Mouse (Mus musculus) limb, embryonic 14.5 days (tissue): Measurements from ENCODE around the gene Fanci. TPM values are rescaled to one million over a fixed set of nuclear protein-coding genes. Genes with fewer than 3 reads are reported as not detected.

ENCODE experiments used
- ATAC-seq: fragments of 200-750 bp; cut with Nextera tagmentation; 2 replicates; pipeline ENCODE4 v1.8.0; 2017; ENCODE audit warnings: low read depth, moderate number of reproducible peaks, moderate TSS enrichment; ENCODE audit not compliant: low FRiP score
- DNase-seq: peaks from one replicate; pipeline ENCODE4 v3.0.0-alpha.2; 2015; ENCODE audit warnings: low spot score
- H3K27ac ChIP-seq: fragments of 300-500 bp; sonication (generic); replicated peaks from 2 replicates; pipeline ENCODE4 v1.5.1; 2014; ENCODE audit warnings: low read depth, mild to moderate bottlenecking, low read length, moderate library complexity, mixed read lengths
- H3K27me3 ChIP-seq: fragments of 300-500 bp; sonication (generic); 2 replicates; pipeline ENCODE4 v1.6.1; 2014; ENCODE audit warnings: low read length, mixed read lengths; ENCODE audit not compliant: control insufficient read depth, insufficient read depth
- H3K36me3 ChIP-seq: fragments of 300-500 bp; sonication (generic); 2 replicates; pipeline ENCODE4 v1.6.1; 2014; ENCODE audit warnings: mild to moderate bottlenecking, low read length, moderate library complexity, mixed read lengths; ENCODE audit not compliant: control insufficient read depth, insufficient read depth
- H3K4me1 ChIP-seq: fragments of 300-500 bp; sonication (generic); 2 replicates; pipeline ENCODE4 v1.6.1; 2014; ENCODE audit warnings: antibody characterized with exemption, low read length, mixed read lengths; ENCODE audit not compliant: control insufficient read depth, insufficient read depth
- H3K4me2 ChIP-seq: fragments of 300-500 bp; sonication (generic); replicated peaks from 2 replicates; pipeline ENCODE4 v1.6.1; 2014; ENCODE audit warnings: low read depth, mild to moderate bottlenecking, low read length, moderate library complexity; ENCODE audit not compliant: severe bottlenecking
- H3K4me3 ChIP-seq: fragments of 300-500 bp; sonication (generic); replicated peaks from 2 replicates; pipeline ENCODE4 v1.5.1; 2014; ENCODE audit warnings: low read length
- H3K9ac ChIP-seq: fragments of 300-500 bp; sonication (generic); 2 replicates; pipeline ENCODE4 v1.6.1; 2014; ENCODE audit warnings: mild to moderate bottlenecking, low read depth, low read length, moderate library complexity; ENCODE audit not compliant: severe bottlenecking
- H3K9me3 ChIP-seq: fragments of 300-500 bp; sonication (generic); 2 replicates; pipeline ENCODE4 v1.6.1; 2016; ENCODE audit warnings: low read length; ENCODE audit not compliant: control insufficient read depth
- POLR2A ChIP-seq: fragments of 200-500 bp; IDR thresholded peaks from 2 replicates; pipeline ENCODE4 v1.8.0; 2012; ENCODE audit warnings: inconsistent platforms, mild to moderate bottlenecking, moderate library complexity, borderline replicate concordance; ENCODE audit not compliant: insufficient read depth, insufficient read length; ENCODE audit errors: extremely low read depth
- WGBS: fragments of 180-500 bp; shearing (Covaris S2); extraction: QIAGEN DNeasy Blood & Tissue Kit; methylation state at CpG from one replicate; pipeline ENCODE4 v1.1.7; 2014; 5-methylcytosine and 5-hydroxymethylcytosine counted together
- polyA plus RNA-seq, 2 experiments: library from polyadenylated mRNA; depleted of rRNA in 1 of 2; stranded (reverse) in 1 of 2; unstranded in 1 of 2; fragments of >200 nt; fragmentation: Nextera tagmentation in 1 of 2; extraction: Ambion mirVana in 1 of 2; gene quantifications; 2 replicates each; pipeline versions ENCODE4 v1.2.1 to v1.2.3; 2012 to 2014

Fanci gene
- polyA plus RNA-seq, 2 experiments = 6.8 TPM

DNA sequence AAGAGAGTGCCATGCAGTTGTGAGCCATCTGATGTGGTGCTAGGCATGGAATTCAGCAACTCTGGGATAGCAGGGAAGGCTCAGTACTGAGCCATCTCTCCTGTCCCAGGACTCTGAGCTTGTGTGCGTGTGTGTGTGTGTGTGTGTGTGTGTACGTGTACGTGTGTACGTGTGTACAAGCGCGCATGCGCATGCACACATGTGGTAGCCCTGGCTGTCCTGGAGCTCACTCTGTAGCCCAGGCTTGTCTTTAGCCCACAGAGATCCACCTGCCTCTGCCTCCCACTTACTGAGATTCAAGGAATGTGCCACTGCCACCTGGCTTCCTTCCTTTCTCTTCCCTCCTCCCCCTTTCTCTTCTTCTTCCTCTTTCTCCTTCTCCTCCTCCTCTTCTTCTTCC, 2.2 kb downstream of the Fanci start:
- H3K9ac ChIP-seq = no peak overlapping the region
- no peak for DNase-seq
- no peak overlapping the region for H3K27ac ChIP-seq
- WGBS = 95% methylated on average over 7 of the region's 7 CpGs
- no peak for TF ChIP-seq POLR2A
- no peak overlapping the region for H3K4me3 ChIP-seq
- peaks cover 12% of the 10 kb centered on the region; the same call in 1 of the 2 replicates for H3K4me1 ChIP-seq
- no peak for ATAC-seq
- no peak overlapping the region for H3K4me2 ChIP-seq
- no peaks in the 10 kb centered on the region for H3K27me3 ChIP-seq
- H3K36me3 ChIP-seq = no peaks in the 10 kb centered on the region
- H3K9me3 ChIP-seq = no peaks in the 10 kb centered on the region

- H3K27me3 ChIP-seq = no peaks in the 10 kb centered on the region
- no peak for DNase-seq
- no peak for ATAC-seq
- no peak overlapping the region for H3K4me2 ChIP-seq
- no peak overlapping the region for H3K9ac ChIP-seq
- WGBS = 72% methylated on average over 7 of the region's 7 CpGs
- no peak overlapping the region for H3K4me3 ChIP-seq
- no peaks in the 10 kb centered on the region for H3K36me3 ChIP-seq
- H3K27ac ChIP-seq = no peak overlapping the region
- H3K4me1 ChIP-seq = peaks cover 12% of the 10 kb centered on the region; the same call in 1 of the 2 replicates
- H3K9me3 ChIP-seq = no peaks in the 10 kb centered on the region
- TF ChIP-seq POLR2A = no peak
Measured at GRCm38 (mm10) chr7:79394666-79395065, 2.9 kb downstream of the Fanci start.

DNA sequence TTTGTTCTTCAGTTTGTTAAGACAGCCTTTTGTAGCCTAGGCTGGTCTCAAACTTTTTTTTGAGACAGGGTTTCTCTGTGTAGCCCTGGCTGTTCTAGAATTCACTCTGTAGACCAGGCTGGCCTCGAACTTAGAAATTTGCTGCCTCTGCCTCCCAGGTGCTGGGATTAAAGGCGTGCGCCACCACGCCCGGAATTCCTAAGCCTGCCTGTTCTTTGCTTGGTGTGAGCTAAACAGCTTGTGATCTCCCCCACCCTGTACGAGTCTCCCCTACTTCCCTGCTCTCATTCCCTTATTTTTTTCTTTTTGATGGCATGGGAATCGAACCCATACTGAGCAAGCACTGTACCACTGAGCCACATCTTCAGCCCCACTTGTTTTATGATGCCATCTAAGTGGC, 3.5 kb downstream of the Fanci start:
- no peak overlapping the region for H3K4me3 ChIP-seq
- H3K36me3 ChIP-seq = no peaks in the 10 kb centered on the region
- no peaks in the 10 kb centered on the region for H3K27me3 ChIP-seq
- H3K27ac ChIP-seq = no peak overlapping the region
- H3K4me1 ChIP-seq = peaks cover 12% of the 10 kb centered on the region; the same call in 1 of the 2 replicates
- ATAC-seq (no peak), DNase-seq (no peak)
- 87% methylated on average over 7 of the region's 7 CpGs for WGBS
- TF ChIP-seq POLR2A = no peak
- H3K9me3 ChIP-seq = no peaks in the 10 kb centered on the region
- H3K9ac ChIP-seq = no peak overlapping the region
- H3K4me2 ChIP-seq = no peak overlapping the region

DNA sequence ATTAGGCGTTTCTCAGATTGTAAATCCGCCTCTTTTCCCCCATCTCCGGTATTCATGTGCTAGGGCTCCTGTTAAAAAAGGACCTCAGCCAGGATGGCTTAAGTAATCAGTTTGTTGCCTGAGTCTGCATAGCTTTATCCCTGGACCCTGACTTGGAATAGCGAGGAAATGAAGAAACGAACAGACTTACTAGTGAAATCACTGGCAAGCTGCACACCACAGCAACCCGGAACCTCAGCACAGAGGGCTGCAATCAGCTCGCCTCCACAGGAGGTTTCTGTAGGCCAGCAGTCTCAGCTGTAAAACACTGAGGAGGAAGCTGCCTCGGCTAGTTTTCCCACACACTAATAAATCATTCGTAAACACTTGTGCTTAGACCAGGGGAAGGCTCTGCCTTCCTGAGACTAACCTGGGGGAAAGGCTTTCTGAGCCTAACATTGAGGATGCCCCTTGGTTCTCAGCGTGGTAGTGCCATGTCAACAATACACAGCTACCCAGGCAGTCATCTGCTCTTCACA, 5.8 kb downstream of the Fanci start:
- peaks cover 6% of the 10 kb centered on the region; the same call in 1 of the 2 replicates for H3K4me1 ChIP-seq
- H3K36me3 ChIP-seq = no peaks in the 10 kb centered on the region
- H3K9ac ChIP-seq = peak overlapping the region; percentile 17; the same call in 1 of the 2 replicates
- ATAC-seq (no peak), DNase-seq (no peak)
- WGBS = 35% methylated on average over 10 of the region's 10 CpGs
- TF ChIP-seq POLR2A = no peak
- H3K4me2 ChIP-seq = no peak overlapping the region
- no peaks in the 10 kb centered on the region for H3K9me3 ChIP-seq
- no peak overlapping the region for H3K4me3 ChIP-seq
- no peaks in the 10 kb centered on the region for H3K27me3 ChIP-seq
- H3K27ac ChIP-seq = no peak overlapping the region

GRCm38 (mm10) chr7:79398426-79398825, 6.7 kb downstream of the Fanci start:
- DNase-seq (no peak), ATAC-seq (no peak)
- Histone ChIP-seq H3K9ac (no peak overlapping the region), H3K4me3 (no peak overlapping the region), H3K4me1 (no peaks in the 10 kb centered on the region), H3K4me2 (no peak overlapping the region), H3K36me3 (no peaks in the 10 kb centered on the region), H3K9me3 (no peaks in the 10 kb centered on the region), H3K27ac (no peak overlapping the region), H3K27me3 (no peaks in the 10 kb centered on the region)
- WGBS = 83% methylated on average over 8 of the region's 8 CpGs
- no peak for TF ChIP-seq POLR2A

DNA sequence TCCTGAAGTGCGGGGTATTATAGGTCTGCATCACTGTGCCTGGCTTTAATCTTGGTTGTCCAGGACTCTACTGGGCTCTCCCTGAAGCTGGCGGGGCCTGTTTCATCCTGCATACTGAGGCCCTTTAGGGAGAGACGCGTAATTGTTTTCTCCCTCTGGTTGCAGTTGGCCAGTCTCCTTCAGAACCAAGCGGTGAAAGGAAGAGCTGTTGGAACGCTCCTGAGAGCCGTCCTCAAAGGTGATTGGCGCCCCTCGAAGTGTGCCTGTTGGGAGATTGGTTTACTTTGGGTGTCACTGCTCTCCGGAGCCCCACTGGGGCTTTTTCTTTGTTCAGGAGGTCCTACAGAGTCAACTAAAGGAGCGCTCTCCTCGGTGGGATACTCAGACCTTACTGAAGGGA, 7.2 kb downstream of the Fanci start:
- no peaks in the 10 kb centered on the region for H3K9me3 ChIP-seq
- ATAC-seq (no peak), DNase-seq (no peak)
- H3K4me1 ChIP-seq = no peaks in the 10 kb centered on the region
- 83% methylated on average over 12 of the region's 12 CpGs for WGBS
- TF ChIP-seq POLR2A = no peak
- H3K4me3 ChIP-seq = no peak overlapping the region
- no peaks in the 10 kb centered on the region for H3K27me3 ChIP-seq
- H3K27ac ChIP-seq = no peak overlapping the region
- H3K4me2 ChIP-seq = no peak overlapping the region
- H3K9ac ChIP-seq = no peak overlapping the region
- H3K36me3 ChIP-seq = no peaks in the 10 kb centered on the region
